Mouse (Mus musculus) myocyte (in vitro differentiated cells): Measurements from ENCODE around the gene Gpr18.

ENCODE experiments used
- MYOG ChIP-seq, 3 experiments: IDR thresholded peaks; one replicate each; pipeline ENCODE4 v1.6.1; 2011; ENCODE audit warnings: control low read depth in 2 of 3, low read depth in 2 of 3, mild to moderate bottlenecking in 2 of 3; ENCODE audit not compliant: insufficient read length in 2 of 3, control insufficient read depth in 1 of 3, insufficient read depth in 1 of 3
- POLR2A ChIP-seq: IDR thresholded peaks from one replicate; pipeline ENCODE4 v1.6.1; 2011; ENCODE audit warnings: low read depth, mild to moderate bottlenecking, control low read depth, moderate library complexity; ENCODE audit not compliant: insufficient read length

DNA sequence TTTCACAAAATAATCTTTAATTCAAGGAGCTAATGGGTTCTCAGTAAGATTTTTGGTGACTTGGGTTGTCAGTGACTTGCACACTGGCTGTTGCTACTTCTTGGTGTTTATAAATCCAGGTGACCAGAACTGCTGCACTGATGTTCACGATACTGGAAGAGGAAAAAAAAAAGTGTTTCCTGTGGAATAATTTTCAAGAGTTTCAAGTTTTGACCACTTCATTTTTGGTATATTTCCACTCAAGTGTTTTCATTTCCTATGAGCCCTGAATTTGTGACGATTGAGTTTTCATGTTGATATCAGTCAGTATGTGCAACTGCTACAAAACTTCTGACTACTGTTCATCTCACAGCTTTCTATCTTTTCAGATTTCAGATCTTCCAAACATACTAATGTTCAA, 38.7 kb downstream of the Gpr18 start:
- no peak for TF ChIP-seq MYOG (IDR thresholded peaks at IDR 0.05; ENCODE audit: control insufficient read depth in 1 of 3, insufficient read depth in 1 of 3, insufficient read length in 2 of 3, low read depth in 2 of 3)
- no peak for TF ChIP-seq POLR2A
